Mouse (Mus musculus): ENCODE measurements at regions not wholly inside any gene's neighbourhood (a gene's known extent, or its start where the extent isn't known, plus 50 kb on each side); places are given as distances from the start of the nearest gene placed in this dataset.

GRCm38 (mm10) chr10:41137956-41138355 lies 65.9 kb upstream of the Gpr6 start:
- Histone ChIP-seq H3K4me1 (peaks cover 22% of the 10 kb centered on the region), H3K4me3 (no peak overlapping the region), H3K36me3 (no peaks in the 10 kb centered on the region), H3K27me3 (replicated peaks) (peaks cover 54% of the 10 kb centered on the region), H3K4me2 (no peak overlapping the region), H3K9me3 (replicated peaks) (no peaks in the 10 kb centered on the region), H3K27ac (no peak overlapping the region), H3K9ac (no peak overlapping the region)
- peak; percentile 71 for ATAC-seq
- WGBS (ENCODE audit: insufficient replicate concordance), result 43% methylated on average over 3 of the region's 3 CpGs

Measured in liver, embryonic 12.5 days (tissue).